In genomic region chr16:94618543-94618942, GRCm38 (mm10) we compare ENCODE assay signal across 9 mouse cellular contexts. TPM values are rescaled to one million over a fixed set of nuclear protein-coding genes. Genes with fewer than 3 reads are reported as not detected.
A peak's percentile ranks its signal among the peaks of the same experiment; 100 is the strongest.
DNase-seq lines count a peak whose midpoint lies in the region; ATAC-seq lines count a peak whose summit lies in the region.
"Had no signal": no experiment of that assay in that cellular context is flagged by ENCODE, and none has a peak within 500 bp of the region (broad histone marks: within the 10 kb centered on the region; RNA-seq: fewer than 3 reads in every experiment).

No protein-coding gene starts in this region.

- no peak overlapping the region for H3K27ac ChIP-seq in intestine, embryonic 14.5 days (ENCODE audit: low read depth)
- H3K27ac ChIP-seq in limb, embryonic 11.5 days (replicated peaks; ENCODE audit: low read depth, low read length) = no peak overlapping the region
- H3K27ac ChIP-seq in midbrain, embryonic 13.5 days = no peak overlapping the region
- H3K27ac ChIP-seq in stomach, embryonic 16.5 days (ENCODE audit: low read length) = no peak overlapping the region

- H3K36me3 ChIP-seq in intestine, embryonic 14.5 days (ENCODE audit: control insufficient read depth, insufficient read depth, low read length) = peaks cover 7% of the 10 kb centered on the region
- 0 out of 2 replicates have a peak, but pooled peaks cover 2% of the 10 kb centered on the region for H3K36me3 ChIP-seq in limb, embryonic 11.5 days (ENCODE audit: control insufficient read depth, insufficient read depth, low read length)
- H3K36me3 ChIP-seq in midbrain, embryonic 13.5 days = peaks cover 8% of the 10 kb centered on the region
- H3K36me3 ChIP-seq in stomach, embryonic 16.5 days (ENCODE audit: control insufficient read depth, insufficient read depth, low read length) = 0 out of 2 replicates have a peak, but pooled peaks cover 3% of the 10 kb centered on the region

- WGBS in intestine, embryonic 14.5 days = 52% methylated on average over 10 of the region's 10 CpGs
- 57% methylated on average over 10 of the region's 10 CpGs for WGBS in limb, embryonic 11.5 days
- WGBS in midbrain, embryonic 13.5 days = 59% methylated on average over 10 of the region's 10 CpGs
- 50% methylated on average over 10 of the region's 10 CpGs for WGBS in stomach, embryonic 16.5 days

- no peak overlapping the region for H3K4me3 ChIP-seq in intestine, embryonic 14.5 days (ENCODE audit: low read depth, low read length)
- H3K4me3 ChIP-seq in limb, embryonic 11.5 days (ENCODE audit: low read depth, low read length) = no peak overlapping the region
- no peak overlapping the region for H3K4me3 ChIP-seq in midbrain, embryonic 13.5 days (replicated peaks)
- no peak overlapping the region for H3K4me3 ChIP-seq in stomach, embryonic 16.5 days (replicated peaks; ENCODE audit: low read length)
- H3K4me3 ChIP-seq: myocyte had no signal

- ATAC-seq in granulocyte monocyte progenitor cell, adult 5-6 weeks (replicated peaks; ENCODE audit: poor library complexity, severe bottlenecking) = peak; percentile 94
- ATAC-seq in intestine, embryonic 14.5 days (replicated peaks; ENCODE audit: low FRiP score, low TSS enrichment, low read depth) = peak; percentile 74
- no peak for ATAC-seq in limb, embryonic 11.5 days (ENCODE audit: insufficient number of reproducible peaks, low FRiP score, low TSS enrichment, low read depth)
- ATAC-seq in midbrain, embryonic 13.5 days = peak; percentile 76
- ATAC-seq in stomach, embryonic 16.5 days (ENCODE audit: insufficient read depth, low FRiP score) = peak; percentile 79; the same call in 1 of the 2 replicates

- DNase-seq in 416B (ENCODE audit: low read depth) (peak; percentile 83), R1 (ENCODE audit: low read depth, low spot score) (peak; percentile 75)
- peak; percentile 69 to 73 for DNase-seq in cerebellum, postnatal 36 days
- no peak for DNase-seq in intestine, embryonic 14.5 days (ENCODE audit: low spot score)
- DNase-seq in limb, embryonic 11.5 days (ENCODE audit: low spot score) = peak; percentile 52

- H3K4me1 ChIP-seq in intestine, embryonic 14.5 days (replicated peaks; ENCODE audit: control insufficient read depth, insufficient read depth, low read length) = no peaks in the 10 kb centered on the region; the same call in 1 of the 2 replicates
- H3K4me1 ChIP-seq in limb, embryonic 11.5 days (ENCODE audit: control insufficient read depth, insufficient read depth, low read length) = no peaks in the 10 kb centered on the region
- H3K4me1 ChIP-seq in midbrain, embryonic 13.5 days (replicated peaks) = peaks cover 3% of the 10 kb centered on the region
- no peaks in the 10 kb centered on the region for H3K4me1 ChIP-seq in stomach, embryonic 16.5 days (ENCODE audit: control insufficient read depth, insufficient read depth, low read length)

- H3K4me2 ChIP-seq in intestine, embryonic 14.5 days (ENCODE audit: low read length) = no peak overlapping the region
- H3K4me2 ChIP-seq in limb, embryonic 11.5 days (ENCODE audit: low read depth, severe bottlenecking) = no peak overlapping the region
- H3K4me2 ChIP-seq in midbrain, embryonic 13.5 days (replicated peaks) = no peak overlapping the region
- no peak overlapping the region for H3K4me2 ChIP-seq in stomach, embryonic 16.5 days (ENCODE audit: low read depth, low read length)

- H3K27me3 ChIP-seq in intestine, embryonic 14.5 days (replicated peaks; ENCODE audit: control insufficient read depth, insufficient read depth, low read length) = no peaks in the 10 kb centered on the region
- H3K27me3 ChIP-seq in limb, embryonic 11.5 days (ENCODE audit: control insufficient read depth, insufficient read depth, low read length) = no peaks in the 10 kb centered on the region
- no peaks in the 10 kb centered on the region for H3K27me3 ChIP-seq in midbrain, embryonic 13.5 days
- H3K27me3 ChIP-seq in stomach, embryonic 16.5 days (ENCODE audit: control insufficient read depth, insufficient read depth, low read length) = no peaks in the 10 kb centered on the region

- H3K9ac ChIP-seq in intestine, embryonic 14.5 days (ENCODE audit: low read length) = no peak overlapping the region
- no peak overlapping the region for H3K9ac ChIP-seq in limb, embryonic 11.5 days (ENCODE audit: low read length)
- no peak overlapping the region for H3K9ac ChIP-seq in midbrain, embryonic 13.5 days (replicated peaks)
- H3K9ac ChIP-seq in stomach, embryonic 16.5 days (ENCODE audit: low read length) = no peak overlapping the region

- H3K9me3 ChIP-seq in intestine, embryonic 14.5 days (ENCODE audit: control insufficient read depth, low read length) = no peaks in the 10 kb centered on the region
- H3K9me3 ChIP-seq in limb, embryonic 11.5 days (ENCODE audit: control insufficient read depth, low read length) = no peaks in the 10 kb centered on the region
- H3K9me3 ChIP-seq in midbrain, embryonic 13.5 days = no peaks in the 10 kb centered on the region
- H3K9me3 ChIP-seq in stomach, embryonic 16.5 days (replicated peaks; ENCODE audit: control insufficient read depth, low read length) = no peaks in the 10 kb centered on the region

RNA-seq across cellular contexts. Expression of gene Dyrk1a, which starts 48.7 kb away (rescaled TPM):
- 35.6 and 60.1 TPM in 2 replicates for total RNA-seq in granulocyte monocyte progenitor cell, adult 5-6 weeks (2014; fragmentation: Nextera tagmentation)
- total RNA-seq in granulocyte monocyte progenitor cell, adult 5-6 weeks (2017) = 61.1 and 64.9 TPM in 2 replicates
- polyA plus RNA-seq in intestine, embryonic 14.5 days (2014; fragmentation: Nextera tagmentation; extraction: Ambion mirVana) = 11.5 and 13.5 TPM in 2 replicates
- polyA plus RNA-seq in limb, embryonic 11.5 days (2014; fragmentation: Nextera tagmentation; extraction: Ambion mirVana) = 12.1 and 13.4 TPM in 2 replicates
- polyA plus RNA-seq in midbrain, embryonic 13.5 days (2015; fragmentation: Nextera tagmentation; extraction: Ambion mirVana) = 11.7 and 12.7 TPM in 2 replicates
- 7.4 TPM in 2 replicates for polyA plus RNA-seq in stomach, embryonic 16.5 days (2015; fragmentation: Nextera tagmentation; extraction: Ambion mirVana)
